Mouse (Mus musculus) yolk sac, embryonic 10.5 days (tissue): Measurements from ENCODE around the gene Supt5.

ENCODE experiments used
- DNase-seq: peaks from one replicate; pipeline ENCODE4 v3.0.0-alpha.2; 2017; ENCODE audit warnings: low spot score

The Supt5 gene

DNA sequence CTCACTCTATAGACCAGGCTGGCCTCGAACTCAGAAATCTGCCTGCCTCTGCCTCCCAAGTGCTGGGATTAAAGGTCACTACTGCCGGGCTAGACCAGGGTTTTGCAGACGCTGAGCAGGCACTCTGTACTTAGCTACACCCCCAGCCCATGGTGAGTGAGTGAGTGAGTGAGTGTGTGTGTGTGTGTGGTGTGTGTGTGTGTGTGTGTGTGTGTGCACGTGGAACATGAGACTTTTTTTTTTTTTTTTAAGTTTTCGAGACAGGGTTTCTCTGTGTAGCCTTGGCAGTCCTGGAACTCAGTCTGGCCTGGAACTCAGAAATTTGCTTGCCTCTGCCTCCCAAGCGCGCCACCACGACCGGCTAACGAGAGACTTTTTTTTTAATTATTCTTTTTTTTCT, 36.1 kb upstream of the Supt5 start:
- peak; percentile 70 for DNase-seq

DNA sequence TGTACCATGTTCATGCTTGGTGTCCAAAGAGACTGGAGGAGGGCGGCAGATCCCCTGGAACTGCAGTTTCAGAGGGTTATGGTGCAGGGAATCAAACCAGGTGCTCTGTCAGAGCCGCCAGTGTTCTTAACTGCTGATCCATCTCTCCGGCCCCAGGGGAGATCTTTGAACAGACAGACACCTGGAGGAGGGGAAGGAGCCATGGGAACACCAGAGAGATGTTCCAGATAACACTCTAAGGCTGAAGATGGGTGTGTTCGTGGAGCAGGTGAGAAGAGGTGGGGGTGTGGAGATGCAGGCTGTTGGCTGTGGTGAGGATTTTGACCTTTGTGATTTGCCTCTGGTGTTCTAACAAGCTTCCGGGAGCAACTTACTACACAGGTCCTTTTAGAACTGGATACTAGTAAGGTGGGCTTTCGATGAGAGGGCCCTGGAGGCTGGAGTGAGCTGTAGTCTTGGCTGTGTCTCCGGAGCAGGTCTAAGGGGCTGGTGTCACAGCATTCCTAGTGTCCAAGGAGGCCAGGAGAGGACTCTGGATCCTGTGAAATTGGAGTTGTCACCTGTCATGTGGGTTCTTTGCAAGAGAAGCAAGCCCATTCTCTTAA, 35.4 kb upstream of the Supt5 start:
- DNase-seq = peak; percentile 80

DNA sequence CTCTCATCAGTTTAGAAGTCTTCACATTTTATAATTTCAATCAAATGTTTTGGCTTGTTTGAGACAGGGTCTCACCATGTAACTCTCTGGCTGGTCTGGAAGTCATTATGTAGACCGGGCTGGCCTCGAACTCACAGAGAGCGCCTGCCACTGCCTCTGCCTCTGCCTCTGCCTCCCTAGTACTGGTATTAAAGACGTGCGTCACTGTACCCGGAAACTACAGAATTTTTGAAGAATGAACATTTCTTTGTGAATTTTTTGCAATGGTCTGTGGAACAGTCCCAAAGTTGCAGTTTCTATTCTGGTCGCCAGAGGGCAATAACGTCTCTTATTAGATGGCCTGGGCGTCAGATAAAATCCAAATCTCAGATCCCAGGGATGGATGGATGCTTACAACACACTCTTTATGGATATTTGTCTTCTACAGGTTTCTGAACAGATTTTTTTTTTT, 34.6 kb upstream of the Supt5 start:
- DNase-seq = no peak

DNA sequence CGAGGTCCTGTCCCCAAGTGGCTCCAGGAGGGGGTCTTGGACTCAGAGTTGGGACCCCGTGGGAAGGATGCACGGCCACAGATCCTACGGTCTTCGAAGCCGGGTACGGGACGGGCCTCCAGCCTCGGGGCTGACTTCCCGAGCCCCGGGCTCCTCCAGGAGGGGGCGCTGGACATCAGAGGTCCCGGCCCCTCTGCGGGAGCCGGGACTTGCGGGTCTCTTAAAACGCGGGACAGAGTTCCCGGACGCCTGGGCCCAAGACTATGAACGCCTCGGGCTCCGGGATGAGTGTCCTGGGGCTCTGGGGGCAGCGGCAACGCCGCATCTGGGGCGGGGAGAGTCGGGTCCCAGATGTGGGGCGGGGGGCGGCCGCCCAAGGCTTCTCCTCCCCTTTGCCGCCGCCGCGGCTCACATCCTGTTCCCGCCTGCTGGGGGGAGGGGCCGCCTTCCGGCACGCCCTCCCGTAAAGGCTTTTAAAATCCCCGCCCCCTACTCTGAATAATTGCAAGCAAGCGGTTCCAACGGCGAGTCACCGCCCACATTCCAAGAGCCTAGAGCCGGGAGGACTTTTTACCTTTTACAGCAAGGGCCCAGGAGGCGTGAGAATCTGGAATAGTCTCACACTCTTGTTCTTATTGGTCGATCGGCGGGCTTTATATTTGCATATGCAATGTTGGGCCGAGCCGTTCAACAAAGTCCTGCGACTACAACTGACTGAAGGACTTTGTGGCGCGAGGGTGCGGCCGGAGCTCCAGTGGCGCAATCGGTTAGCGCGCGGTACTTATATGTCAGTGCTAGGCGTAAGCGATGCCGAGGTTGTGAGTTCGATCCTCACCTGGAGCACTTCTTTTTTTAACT, 33.9 kb upstream of the Supt5 start, which contains the start of gene Plekhg2:
TSS of gene Plekhg2 (minus strand) at position 349 of the 858 bp plus-strand sequence.
- peak; percentile 99 for DNase-seq

DNA sequence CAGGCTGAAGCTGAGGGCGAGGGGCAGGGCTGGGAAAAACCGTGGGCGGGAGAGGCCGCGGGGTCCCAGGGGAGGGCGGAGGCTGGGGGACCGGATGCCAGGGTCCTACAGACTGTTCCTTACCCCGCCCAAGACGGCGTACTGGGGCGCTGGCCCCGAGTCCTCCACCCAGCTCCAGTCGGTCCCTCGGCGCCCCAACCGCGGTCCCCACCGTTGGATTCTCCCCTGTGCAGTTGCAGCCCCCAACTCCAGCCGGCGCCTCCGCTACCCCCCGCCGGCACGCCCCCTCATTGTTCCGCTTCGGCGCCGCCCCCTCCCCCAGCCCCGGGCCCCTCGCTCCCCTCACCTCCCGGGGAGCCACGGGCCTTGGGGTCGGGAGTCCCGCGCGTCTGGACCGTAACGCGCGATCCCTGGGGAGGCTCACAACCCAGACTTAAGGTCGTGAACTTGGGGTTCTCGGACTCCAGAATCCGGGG, 33.0 kb upstream of the Supt5 start:
- peak; percentile 74 for DNase-seq

DNA sequence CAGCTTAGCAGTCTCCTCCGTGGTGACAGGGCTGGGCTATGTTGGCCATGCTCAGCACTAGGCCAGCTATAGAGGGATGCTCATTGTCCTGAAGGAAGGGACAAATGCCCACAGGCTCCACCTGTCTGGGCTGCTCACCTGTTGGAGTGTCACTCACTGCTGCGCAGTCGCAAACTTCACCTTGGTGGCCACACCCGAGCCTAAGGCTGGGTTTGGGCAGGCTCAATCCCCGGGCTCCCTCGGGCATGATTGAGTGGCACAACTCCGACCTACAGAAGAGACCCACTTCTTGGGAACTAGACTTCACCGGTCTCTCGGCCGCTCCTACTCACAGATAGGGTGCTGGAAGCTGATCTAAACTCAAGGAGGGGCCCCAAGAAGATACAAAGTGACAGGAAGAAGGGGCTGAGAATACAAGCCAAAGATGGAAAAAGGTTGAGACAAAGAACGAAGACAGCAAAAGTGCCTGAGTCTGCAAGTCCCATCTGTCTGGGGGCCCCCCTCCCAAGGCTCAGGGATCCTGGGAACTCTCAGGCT, 32.5 kb upstream of the Supt5 start:
- DNase-seq = no peak

DNA sequence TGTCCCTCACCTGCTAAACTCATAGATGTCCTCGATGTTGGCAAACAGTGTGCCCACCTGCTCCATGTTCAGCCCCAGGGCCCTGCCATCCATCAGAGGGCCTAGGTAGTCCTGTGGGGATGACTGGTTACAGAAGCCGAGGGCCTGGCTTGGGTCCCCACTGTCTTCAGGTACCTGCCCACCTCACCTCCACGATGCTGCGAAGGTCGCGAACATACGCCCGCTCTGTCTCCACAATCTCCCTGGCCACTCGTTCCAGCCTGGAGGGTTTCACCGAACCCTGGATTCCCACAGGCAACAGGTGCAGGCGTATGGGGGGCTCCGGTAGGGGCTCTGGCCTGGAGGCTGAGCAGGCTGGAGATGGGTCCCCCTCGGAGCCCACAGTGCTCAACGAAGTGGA, 31.5 kb upstream of the Supt5 start:
- DNase-seq = no peak

DNA sequence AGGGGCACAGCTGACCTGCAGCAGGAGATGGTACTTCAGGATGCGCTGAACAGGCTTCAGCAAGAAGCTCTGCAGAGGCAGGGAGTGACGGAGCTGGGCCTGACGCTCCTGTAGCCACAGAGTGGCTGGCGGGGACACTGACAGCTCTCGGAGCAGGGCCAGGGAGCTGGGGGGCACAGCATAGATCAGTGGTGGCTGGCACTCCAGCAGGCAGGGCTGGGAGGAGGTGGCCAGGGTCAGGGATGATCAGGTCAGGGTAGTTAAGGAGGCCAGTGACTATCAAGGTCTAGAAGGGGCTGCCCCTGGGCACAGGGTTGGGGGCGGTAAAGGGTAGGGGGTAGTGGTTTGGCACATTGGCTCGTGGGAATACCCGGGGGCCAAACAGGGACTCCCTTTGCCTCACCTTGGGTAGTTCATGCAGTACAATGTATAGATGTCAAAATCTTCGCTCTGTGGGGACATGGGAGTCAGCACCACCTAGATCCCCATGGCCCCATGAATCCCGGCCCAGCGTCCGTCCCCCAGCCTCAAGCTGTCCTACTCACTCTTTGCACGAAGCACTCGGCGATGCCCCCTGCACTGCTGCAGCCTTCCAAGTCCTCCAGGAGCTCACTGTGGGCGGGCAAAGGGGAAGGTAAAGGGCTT, 29.9 kb upstream of the Supt5 start:
- DNase-seq = no peak

DNA sequence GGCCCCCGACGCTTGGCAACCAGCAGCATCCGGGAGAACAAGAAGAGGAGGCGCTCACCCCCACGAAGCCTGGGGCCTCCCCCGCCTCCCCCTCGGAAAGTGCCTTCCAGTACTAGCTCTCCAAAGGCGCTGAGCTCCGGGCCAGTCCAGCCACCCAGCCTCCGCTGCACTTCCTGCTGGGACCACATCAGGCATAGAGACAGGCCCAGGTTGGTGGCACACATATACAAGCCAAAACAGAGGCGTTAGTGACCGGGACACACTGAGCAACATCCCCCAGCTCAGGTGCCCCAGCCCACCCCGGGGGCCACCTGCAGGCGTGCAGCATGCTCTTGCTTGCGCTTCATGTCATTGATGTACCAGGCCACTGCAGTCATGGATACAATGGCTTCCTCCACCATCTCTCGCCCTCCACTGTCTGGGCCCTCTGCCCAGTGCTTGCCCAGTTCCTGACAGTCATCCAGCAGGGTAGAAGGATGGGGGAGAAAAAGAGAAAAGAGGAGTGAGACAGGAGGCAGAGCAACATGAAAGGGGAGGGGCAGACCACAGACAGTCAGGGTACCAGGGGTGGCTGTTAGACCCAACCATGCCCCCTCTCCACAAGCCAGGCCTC, 29.2 kb upstream of the Supt5 start:
- DNase-seq = no peak

DNA sequence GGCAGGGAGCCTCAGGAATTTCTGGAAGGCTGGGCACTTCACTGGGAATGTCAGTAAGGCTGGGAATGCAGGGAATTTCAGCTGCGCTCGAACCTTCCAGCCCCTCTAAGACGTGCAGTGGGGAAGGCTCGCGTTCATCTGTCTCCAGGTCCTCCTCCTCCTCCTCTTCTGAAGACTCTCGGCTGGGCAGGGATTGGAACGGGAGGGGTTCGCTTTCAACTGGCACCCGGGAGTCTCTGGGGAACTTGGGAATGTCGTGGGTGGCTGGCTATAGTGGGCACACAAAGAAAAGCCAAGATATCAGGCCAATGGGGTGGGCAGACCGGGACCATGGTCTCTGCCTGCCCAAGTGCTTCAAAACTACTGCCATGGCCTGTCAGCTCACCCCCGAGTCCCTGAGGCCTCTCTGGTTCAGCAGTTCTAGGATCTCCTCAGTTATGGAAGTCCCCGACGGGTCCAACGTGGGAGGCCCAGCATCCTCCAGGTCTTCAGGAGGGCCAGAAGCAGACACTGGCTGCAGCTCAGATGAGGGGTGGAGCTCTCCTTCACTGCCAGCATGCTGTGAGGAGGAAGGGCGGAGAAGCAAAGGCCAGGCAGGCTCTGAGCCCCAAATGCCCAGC, 24.0 kb upstream of the Supt5 start:
- DNase-seq = no peak

DNA sequence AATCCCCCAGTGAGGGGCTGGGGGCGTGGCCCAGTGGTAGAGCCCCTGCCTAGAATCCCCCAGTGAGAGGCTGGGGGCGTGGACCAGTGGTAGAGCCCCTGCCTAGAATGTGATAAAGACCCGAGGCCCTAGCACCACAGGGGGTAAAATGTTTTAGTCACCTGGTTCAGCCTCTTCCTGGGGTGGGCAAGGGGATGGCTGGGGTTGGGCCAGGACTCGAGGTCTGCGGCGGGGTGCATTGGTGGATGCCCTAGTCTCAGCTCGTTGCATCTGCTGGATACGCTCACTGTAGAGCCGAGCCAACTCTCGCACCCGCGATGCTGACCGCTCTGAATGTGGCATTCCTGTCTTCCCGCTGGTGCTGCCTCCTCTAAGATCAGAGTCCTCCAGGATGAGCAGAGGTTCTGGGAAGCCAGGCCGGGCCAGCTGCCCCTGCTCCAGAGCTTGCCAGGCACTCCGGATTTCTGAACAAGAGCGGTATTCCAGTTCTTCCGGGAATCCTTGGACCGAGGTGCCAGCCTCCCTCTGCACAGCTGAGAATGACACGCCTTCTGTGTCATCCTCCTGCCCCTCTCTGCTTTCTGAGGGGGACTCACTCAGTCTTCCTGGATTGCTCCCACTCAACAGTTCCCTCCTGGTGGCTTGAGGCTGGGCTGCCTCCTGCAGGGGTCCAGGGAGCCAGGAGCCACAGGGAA, 23.2 kb upstream of the Supt5 start:
- no peak for DNase-seq

DNA sequence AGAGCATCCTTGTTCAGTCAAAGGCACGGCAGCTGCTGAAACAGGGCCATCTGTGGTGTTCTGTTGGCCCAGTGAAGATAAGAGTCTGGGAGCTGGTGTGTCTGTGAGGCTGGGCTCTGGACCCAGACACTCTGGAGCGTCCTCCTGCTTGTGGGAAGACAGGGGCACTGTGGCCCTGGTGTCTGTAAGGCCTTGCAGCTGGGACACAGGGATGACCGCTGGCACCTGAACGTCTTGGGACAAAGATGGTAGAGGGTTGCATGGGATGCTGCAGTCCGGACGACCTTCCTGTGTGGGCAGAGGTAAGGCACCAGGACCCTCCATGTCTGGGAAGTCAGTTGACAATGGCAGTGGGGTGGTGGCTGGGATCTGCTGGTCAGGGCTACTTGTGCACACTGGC, 21.7 kb upstream of the Supt5 start:
- no peak for DNase-seq

DNA sequence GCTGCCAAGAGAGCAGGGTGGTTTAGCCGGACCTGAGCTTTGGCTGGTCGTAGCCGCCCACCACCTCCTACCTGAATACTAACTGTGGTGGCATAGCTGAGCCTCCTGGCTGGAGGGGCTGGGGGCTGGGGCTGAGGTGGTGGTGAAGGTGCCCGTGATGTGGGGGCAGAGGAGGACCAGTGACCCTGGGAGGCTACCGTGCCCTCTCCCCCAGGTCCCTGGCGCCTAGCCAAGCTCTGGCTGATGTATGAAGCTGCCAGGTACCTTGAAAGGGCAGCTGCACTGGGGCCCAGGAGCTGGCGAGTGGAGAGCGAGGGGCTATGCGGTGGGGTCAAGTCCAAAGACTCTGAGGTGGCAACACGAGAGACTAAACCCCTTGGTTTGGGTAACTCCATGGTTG, 21.3 kb upstream of the Supt5 start:
- no peak for DNase-seq

DNA sequence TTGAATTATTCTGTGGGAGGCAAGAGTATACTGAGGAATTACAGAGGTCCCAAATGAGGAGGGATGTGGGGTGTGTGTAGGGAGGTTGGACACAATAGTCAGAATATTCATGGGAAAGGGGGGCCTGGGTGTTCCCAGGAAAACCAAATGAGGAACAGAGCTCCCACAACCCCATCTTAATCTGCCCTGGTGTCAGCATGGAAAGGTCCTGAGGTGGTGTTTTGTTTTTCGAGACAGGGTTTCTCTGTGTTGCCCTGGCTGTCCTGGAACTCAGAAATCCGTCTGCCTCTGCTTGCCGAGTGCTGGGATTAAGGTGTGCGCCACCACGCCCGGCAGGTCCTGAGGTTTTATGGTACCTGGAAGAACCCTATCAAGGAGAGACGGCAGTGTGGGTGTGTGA, 19.9 kb upstream of the Supt5 start:
- DNase-seq = no peak

DNA sequence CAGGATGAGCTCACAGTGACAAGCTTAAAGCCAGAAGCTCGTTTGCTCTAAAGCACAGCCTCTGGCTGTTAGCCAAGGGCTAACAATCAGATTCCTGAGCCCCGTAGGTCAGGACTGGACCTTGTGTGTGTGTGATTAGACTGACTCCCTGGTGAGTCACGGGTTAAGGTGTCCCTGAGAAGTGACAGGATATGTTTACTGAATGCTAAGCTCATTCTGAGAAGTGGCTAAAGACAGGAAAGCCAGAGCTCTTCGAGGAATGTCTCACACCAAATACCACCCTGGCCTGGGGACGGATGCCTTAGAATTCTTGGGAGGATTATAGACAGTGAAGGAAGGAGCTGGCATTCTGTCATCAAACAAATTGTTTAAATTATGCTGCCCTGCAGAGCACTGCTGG, 19.4 kb upstream of the Supt5 start:
- DNase-seq = peak; percentile 85

DNA sequence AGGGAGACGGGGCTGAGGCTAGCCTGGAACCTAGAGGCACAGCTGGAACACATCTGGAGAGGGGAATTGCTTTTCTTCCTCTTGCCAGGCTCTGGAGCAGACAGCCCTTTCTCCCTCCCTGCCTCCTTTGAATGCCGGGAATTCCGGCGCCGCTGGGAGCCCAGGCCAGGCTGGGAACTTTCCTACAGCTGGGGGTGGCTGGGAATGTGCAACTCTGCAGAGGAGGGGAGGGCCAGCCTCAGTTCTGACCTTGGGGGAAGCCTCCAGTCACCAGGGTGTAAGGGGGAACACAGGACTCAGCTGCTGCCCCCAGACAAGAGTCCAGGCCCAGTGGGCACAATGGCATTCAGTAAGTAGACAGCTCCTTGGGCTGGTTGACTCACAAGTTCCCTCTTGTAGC, 18.4 kb upstream of the Supt5 start:
- peak; percentile 81 for DNase-seq

DNA sequence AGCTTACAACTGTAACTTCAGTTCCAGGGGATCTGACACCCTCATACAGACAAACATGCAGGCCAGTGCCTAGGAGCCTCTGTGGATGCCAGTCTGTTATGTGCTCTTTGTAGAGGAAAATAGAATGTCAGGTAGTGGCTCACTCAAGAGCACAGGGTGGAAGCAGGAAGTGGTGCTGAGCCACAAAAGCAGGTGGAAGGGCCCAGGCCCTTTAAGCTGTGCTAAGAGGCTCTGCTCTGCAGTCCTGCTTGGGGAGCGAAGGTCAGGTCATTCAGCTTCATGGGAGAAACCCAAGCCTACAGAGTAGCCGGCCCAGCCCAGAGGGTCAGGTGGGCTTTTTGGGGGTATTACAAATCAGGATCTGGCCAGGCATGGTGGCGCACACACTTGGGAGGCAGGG, 16.7 kb upstream of the Supt5 start:
- DNase-seq = no peak

DNA sequence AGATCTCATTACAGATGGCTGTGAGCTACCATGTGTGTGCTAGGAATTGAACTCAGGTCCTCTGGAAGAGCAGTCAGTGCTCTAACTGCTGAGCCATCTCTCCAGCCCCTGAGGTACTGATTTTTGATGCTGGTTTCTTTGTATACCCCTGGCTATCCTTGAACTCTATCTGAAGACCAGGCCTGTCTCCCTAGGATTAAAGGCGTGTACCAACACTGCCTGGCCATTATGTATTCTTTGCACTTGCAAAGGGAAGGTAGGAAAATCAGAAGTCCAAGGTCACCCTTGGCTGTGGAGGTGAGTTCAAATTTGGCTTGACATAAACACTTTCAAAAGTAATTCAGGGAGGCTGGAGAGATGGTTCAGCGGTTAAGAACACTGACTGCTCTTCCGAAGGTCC, 16.1 kb upstream of the Supt5 start:
- no peak for DNase-seq

DNA sequence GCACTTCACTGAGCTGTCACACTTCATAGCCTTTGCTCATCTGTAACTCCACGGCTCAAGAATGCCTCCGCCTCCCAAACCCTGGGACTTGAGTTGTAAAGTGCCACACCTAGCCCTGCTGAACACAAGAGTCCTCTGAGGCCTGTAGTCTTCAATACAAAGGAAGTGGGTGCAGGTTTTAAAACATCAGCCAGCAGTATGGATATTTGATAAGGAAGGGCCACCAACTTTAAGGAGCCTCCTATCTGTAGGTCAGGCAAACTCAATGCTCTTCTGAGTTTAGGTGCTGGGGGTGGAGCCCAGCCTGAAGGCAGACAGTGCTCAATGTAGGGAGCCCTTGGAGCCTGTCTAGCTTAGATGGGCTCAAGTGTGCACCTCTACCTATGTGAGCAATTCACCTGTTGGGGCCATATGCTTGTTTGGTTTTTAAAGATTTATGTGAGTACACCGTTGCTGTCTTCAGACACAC, 15.6 kb upstream of the Supt5 start:
- no peak for DNase-seq

DNA sequence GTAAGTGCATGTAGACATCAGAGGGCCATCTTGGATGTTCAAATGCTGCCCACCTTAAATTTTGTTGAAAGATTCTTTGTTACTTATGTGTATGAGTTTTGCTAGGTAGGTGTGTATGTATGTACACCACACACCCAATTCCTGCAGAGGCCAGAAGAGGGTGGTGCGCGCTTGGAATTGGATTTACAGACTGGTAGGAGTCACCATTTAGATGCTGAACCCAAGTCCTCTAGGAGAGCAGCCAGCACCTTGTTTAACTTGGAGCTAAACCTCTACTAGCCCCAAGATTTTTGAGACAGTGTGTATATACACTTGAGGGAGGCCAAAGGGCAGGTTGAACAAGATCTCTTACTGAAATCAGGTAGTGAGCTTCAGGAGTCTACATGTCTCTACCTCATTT, 14.7 kb upstream of the Supt5 start:
- no peak for DNase-seq

DNA sequence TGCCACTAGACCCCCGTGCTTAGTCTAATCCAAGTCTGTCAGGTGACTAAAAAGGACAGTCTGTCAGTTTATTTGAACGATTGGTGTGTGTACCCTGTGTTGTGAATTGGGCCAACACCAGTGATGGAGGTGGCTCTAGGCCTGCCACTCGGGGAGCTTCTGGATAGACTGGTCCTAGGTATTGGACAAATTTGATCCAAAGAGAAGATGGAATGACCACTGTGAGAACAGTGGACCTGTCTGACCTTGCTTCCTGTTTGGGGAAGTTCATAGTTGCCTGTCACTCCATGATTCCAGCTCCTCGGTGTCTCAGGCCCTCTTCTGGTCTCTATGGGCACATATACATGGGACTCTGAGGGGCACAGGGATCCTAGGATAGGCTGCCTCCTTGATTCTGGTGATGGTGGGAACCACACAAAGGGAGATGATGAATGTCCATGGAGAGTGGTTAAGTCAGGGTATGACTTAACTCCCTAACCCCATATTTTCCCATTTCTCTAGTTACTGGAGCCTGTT, 13.2 kb upstream of the Supt5 start:
- no peak for DNase-seq
